Mouse (Mus musculus): Measurements from ENCODE around the gene Atxn1. TPM values are rescaled to one million over a fixed set of nuclear protein-coding genes. Genes with fewer than 3 reads are reported as not detected.

Atxn1 gene
- total and polyA plus RNA-seq, 3 experiments = 0.39 to 1.1 TPM; not detected in 1

- H3K27me3 ChIP-seq (ENCODE audit: control insufficient read depth in 1 of 2, insufficient read depth in 2 of 2, low read length in 2 of 2) = no peaks in the 10 kb centered on the region
- no peak overlapping the region for H3K4me3 ChIP-seq (ENCODE audit: control insufficient read depth in 1 of 2, insufficient read depth in 1 of 2, low read depth in 2 of 2, low read length in 2 of 2)
- H3K9ac ChIP-seq (ENCODE audit: control insufficient read depth, low read depth, low read length, poor library complexity, severe bottlenecking) = no peak overlapping the region
- H3K36me3 ChIP-seq (ENCODE audit: control insufficient read depth in 1 of 2, insufficient read depth in 2 of 2, low read length in 2 of 2) = peaks cover 0 to 26% of the 10 kb centered on the region in 2 experiments; a peak in 2 of 4 replicates
- DNase-seq (ENCODE audit: low read depth, low spot score) = no peak
- no peaks in the 10 kb centered on the region for H3K79me2 ChIP-seq (ENCODE audit: control insufficient read depth, insufficient read depth, low read length, poor library complexity)
- H3K9me3 ChIP-seq (replicated peaks; ENCODE audit: insufficient read depth, low read length) = no peaks in the 10 kb centered on the region
- H3K27ac ChIP-seq (ENCODE audit: control insufficient read depth, low read depth, low read length) = no peak overlapping the region
- TF ChIP-seq MYC (IDR thresholded peaks at IDR 0.05; ENCODE audit: low read depth, low read length) (no peak), NELFE (IDR thresholded peaks at IDR 0.05; ENCODE audit: low read depth, low read length) (no peak), TBP (IDR thresholded peaks at IDR 0.05; ENCODE audit: low read depth, low read length) (no peak), JUND (IDR thresholded peaks at IDR 0.05; ENCODE audit: low read depth, low read length) (no peak), MXI1 (IDR thresholded peaks at IDR 0.05; ENCODE audit: low read depth, low read length) (no peak), ZNF384 (IDR thresholded peaks at IDR 0.05; ENCODE audit: low read depth, low read length) (no peak), CHD2 (IDR thresholded peaks at IDR 0.05; ENCODE audit: low read length) (no peak), MYB (IDR thresholded peaks at IDR 0.05; ENCODE audit: low read depth, low read length) (no peak), KAT2A (conservative IDR thresholded peaks at IDR 0.05; ENCODE audit: low read depth, low read length) (no peak), MAZ (IDR thresholded peaks at IDR 0.05; ENCODE audit: low read depth, low read length) (no peak)
- H3K4me1 ChIP-seq (ENCODE audit: control insufficient read depth in 1 of 2, insufficient read depth in 2 of 2, low read length in 2 of 2) = peaks cover 9 to 23% of the 10 kb centered on the region in 2 experiments
Measured at GRCm38 (mm10) chr13:45853691-45854090, 111.1 kb downstream of the Atxn1 start.

DNA sequence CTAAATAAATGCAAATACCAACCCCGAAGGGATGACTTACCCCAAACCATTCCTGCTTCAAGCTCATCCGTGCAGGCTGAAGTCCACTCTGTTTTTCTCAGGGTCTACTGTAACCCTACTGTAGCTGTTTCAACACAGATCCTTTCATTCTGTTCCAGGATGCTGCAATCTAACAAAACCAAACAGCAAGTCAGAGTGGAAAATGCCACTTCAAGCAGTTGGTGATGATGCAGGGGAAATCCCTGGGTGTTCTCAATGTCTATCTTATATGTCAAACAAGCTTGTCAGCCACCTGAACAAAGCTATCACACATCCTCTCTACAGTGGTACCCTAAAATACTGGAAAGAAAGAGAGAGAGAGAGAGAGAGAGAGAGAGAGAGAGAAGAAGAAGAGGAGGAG, 112.5 kb downstream of the Atxn1 start:
- Histone ChIP-seq H3K27me3 (ENCODE audit: control insufficient read depth in 1 of 2, insufficient read depth in 2 of 2, low read length in 2 of 2) (no peaks in the 10 kb centered on the region), H3K27ac (ENCODE audit: control insufficient read depth, low read depth, low read length) (no peak overlapping the region), H3K4me1 (ENCODE audit: control insufficient read depth in 1 of 2, insufficient read depth in 2 of 2, low read length in 2 of 2) (peaks cover 9 to 23% of the 10 kb centered on the region in 2 experiments), H3K4me3 (ENCODE audit: control insufficient read depth in 1 of 2, insufficient read depth in 1 of 2, low read depth in 2 of 2, low read length in 2 of 2) (no peak overlapping the region), H3K9ac (ENCODE audit: control insufficient read depth, low read depth, low read length, poor library complexity, severe bottlenecking) (no peak overlapping the region), H3K9me3 (replicated peaks; ENCODE audit: insufficient read depth, low read length) (no peaks in the 10 kb centered on the region), H3K79me2 (ENCODE audit: control insufficient read depth, insufficient read depth, low read length, poor library complexity) (no peaks in the 10 kb centered on the region), H3K36me3 (ENCODE audit: control insufficient read depth in 1 of 2, insufficient read depth in 2 of 2, low read length in 2 of 2) (peaks cover 0 to 29% of the 10 kb centered on the region in 2 experiments; a peak in 2 of 4 replicates)
- no peak for DNase-seq (ENCODE audit: low read depth, low spot score)
- TF ChIP-seq ZMIZ1 (IDR thresholded peaks at IDR 0.05; ENCODE audit: low read depth, low read length) = no peak
- no peak for TF ChIP-seq TBP (IDR thresholded peaks at IDR 0.05; ENCODE audit: low read depth, low read length)
- no peak for TF ChIP-seq MAX (IDR thresholded peaks at IDR 0.05; ENCODE audit: low read length)
- TF ChIP-seq MXI1 (IDR thresholded peaks at IDR 0.05; ENCODE audit: low read depth, low read length) = no peak
- no peak for TF ChIP-seq SMC3 (IDR thresholded peaks at IDR 0.05; ENCODE audit: low read depth, low read length)
- TF ChIP-seq RAD21 (IDR thresholded peaks at IDR 0.05; ENCODE audit: low read depth, low read length) = no peak
- TF ChIP-seq KAT2A (conservative IDR thresholded peaks at IDR 0.05; ENCODE audit: low read depth, low read length) = no peak
- no peak for TF ChIP-seq POLR2A (IDR thresholded peaks at IDR 0.05; ENCODE audit: control insufficient read depth in 1 of 2, insufficient read depth in 1 of 2, low read depth in 1 of 2, low read length in 2 of 2, poor library complexity in 1 of 2)
- no peak for TF ChIP-seq USF2 (IDR thresholded peaks at IDR 0.05; ENCODE audit: borderline replicate concordance in 1 of 2, insufficient read depth in 1 of 2, low read depth in 1 of 2, low read length in 2 of 2)
- TF ChIP-seq MYB (IDR thresholded peaks at IDR 0.05; ENCODE audit: low read depth, low read length) = no peak
- TF ChIP-seq RCOR1 (IDR thresholded peaks at IDR 0.05; ENCODE audit: low read depth, low read length) = no peak
- no peak for TF ChIP-seq SIN3A (IDR thresholded peaks at IDR 0.05; ENCODE audit: low read length)
- no peak for TF ChIP-seq JUND (IDR thresholded peaks at IDR 0.05; ENCODE audit: low read depth, low read length)
- TF ChIP-seq ZNF384 (IDR thresholded peaks at IDR 0.05; ENCODE audit: low read depth, low read length) = no peak
- TF ChIP-seq CHD2 (IDR thresholded peaks at IDR 0.05; ENCODE audit: low read length) = no peak
- no peak for TF ChIP-seq USF1 (IDR thresholded peaks at IDR 0.05; ENCODE audit: low read depth, low read length)
- no peak for TF ChIP-seq HCFC1 (IDR thresholded peaks at IDR 0.05; ENCODE audit: low read depth, low read length)
- no peak for TF ChIP-seq MAZ (IDR thresholded peaks at IDR 0.05; ENCODE audit: low read depth, low read length)
- no peak for TF ChIP-seq TAL1 (IDR thresholded peaks at IDR 0.05; ENCODE audit: low read length)
